Mouse (Mus musculus) embryo, embryonic 9.5 days (tissue): ENCODE measurements around the gene Pan2.
"Not testable (repeated sequence)": the region's sequence is repeated elsewhere in the genome, so short reads cannot be mapped to it uniquely, and the experiment has no call there.

Experiments
- DNase-seq: peaks from one replicate; pipeline ENCODE4 v3.0.0-alpha.2; 2017; ENCODE audit errors: extremely low spot score

Pan2 gene

DNA sequence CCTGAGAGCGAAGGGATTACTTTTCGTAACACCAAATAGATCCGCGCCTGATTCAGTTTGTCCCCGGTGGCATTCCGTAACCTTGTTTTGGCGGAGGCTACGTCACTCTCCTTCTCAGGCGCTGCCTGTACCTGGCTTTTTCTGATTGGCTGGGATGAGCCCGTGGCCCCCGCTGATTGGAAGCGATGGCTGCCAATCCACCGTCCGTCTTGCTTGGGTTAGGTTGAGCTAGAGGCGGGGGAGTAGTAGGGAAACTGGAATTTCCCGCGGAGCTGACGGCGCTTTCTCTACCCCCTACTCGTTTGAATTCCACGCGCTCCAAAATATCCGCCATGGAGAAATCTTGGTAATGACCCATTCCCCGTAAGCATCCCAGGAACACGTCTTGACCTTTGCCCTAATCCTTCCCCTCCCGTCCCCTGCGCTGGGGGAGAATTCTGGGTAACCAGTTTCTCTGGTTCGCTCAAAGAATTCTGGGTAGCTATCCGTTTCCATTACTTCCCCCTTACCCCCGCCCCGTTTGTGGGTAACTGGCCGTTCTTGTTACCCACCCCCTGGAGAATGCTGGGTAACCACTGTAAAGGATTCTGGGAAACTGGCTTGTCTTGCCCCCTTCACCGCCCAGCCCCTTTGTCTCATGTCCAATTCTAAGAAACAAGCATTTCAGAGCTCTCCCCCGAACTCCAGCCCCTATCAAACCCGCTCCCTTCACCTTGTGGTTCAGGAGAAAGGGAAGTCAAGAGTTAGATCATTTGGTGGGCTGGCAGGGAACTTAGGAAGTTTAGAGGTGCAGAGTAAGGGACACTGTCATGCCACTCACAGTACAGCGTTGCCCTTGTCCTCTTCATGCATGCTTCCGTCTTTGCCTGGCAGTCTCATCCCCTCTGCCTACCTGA, at the start of gene Pan2:
Pan2 (plus strand) TSS at position 210 of the 896 bp plus-strand sequence.
- DNase-seq = peak; percentile 100

- no peak for DNase-seq
Observed at GRCm38 (mm10) chr10:128253677-128254255, 49.4 kb upstream of the Pan2 start, which contains the start of gene Apon. Gene Apon (plus strand): TSS chr10:128254096.

GRCm38 (mm10) chr10:128255925-128256324, 47.2 kb upstream of the Pan2 start:
- no peak for DNase-seq

GRCm38 (mm10) chr10:128256328-128256727, 46.8 kb upstream of the Pan2 start:
- no peak for DNase-seq

GRCm38 (mm10) chr10:128258953-128259352, 44.2 kb upstream of the Pan2 start:
- DNase-seq = no peak

- no peak for DNase-seq
Observed at GRCm38 (mm10) chr10:128259946-128260345, 43.2 kb upstream of the Pan2 start.

DNA sequence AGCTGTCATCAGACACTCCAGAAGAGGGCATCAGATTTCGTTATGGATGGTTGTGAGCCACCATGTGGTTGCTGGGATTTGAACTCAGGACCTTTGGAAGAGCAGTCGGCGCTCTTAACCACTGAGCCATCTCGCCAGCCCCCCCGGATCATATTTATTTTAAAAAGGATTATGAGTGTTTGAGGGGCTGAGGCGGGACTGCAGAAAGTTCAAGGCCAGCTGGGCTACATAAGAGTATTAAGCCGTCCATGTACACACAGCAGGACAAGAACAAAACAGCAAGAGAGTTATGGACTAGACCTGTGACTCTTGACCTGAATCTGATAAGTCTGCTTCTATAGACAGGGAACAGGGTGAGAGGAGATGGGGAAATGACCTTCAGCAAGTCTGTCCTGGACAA, 42.8 kb upstream of the Pan2 start:
- not testable (repeated sequence) for DNase-seq

DNA sequence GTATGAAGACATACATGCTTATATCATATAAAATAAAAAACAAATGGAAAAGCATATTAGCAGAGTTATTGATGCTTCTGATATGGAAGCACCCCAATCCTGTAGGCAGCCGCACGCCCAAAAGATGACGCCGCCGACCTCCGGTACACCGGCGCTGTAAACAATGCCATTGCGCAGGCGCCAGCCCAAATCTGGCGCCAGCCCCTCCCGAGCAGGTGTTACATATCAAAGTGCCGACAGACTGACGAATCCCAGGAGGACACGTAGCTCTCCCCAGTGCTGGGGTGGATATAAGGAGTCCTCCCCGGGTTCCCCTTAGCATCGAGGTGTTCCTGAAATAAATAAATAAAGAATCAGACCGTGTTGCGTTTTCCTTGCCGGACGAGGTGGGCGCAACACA, 40.8 kb upstream of the Pan2 start:
- no peak for DNase-seq

DNA sequence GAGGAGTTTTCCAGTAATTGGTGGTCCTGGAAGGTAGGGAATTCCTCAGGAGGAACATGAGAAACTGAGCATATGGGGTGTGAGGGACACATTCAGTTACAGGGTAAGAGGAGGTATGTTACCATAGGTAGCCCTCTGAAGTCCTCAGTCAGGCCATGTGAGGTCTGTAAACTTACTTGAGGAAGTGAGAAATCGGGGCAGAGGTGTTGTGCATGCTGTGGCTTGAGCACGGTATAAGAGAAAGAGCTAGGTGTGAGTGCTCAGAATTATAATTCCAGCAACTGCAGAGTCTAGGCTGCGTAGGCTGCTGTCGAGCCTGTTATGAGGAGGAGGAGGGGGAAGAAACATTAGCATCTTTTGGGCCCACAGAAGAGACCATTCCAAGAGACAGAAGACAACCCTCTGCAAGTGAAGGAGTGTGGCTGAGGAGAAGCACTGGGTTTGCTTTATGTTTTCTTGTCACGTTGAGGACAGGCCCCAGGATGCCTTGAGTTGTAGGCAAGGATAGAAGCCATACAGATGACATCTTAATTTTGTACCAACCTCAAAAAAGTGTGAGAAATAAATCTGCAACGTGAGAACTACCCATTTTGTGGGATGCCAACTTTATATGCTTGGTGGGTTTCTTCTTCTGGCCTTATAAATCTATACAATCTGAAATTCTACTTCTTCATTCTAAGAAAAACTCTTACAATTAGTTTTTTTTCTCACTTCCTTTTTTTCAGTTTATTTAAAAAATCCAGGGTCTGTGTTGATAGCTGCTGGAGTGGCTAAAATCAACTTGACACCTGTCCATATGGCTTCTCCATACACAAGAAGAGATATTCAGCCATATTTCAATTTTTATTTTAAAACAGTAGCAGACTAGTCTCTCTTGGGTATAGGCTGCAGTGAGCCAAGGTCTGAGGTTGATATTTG, 39.5 kb upstream of the Pan2 start:
- DNase-seq = no peak

GRCm38 (mm10) chr10:128268371-128268770, 34.8 kb upstream of the Pan2 start, which contains the start of gene Apof:
Gene Apof (plus strand): TSS chr10:128268671.
- no peak for DNase-seq

DNA sequence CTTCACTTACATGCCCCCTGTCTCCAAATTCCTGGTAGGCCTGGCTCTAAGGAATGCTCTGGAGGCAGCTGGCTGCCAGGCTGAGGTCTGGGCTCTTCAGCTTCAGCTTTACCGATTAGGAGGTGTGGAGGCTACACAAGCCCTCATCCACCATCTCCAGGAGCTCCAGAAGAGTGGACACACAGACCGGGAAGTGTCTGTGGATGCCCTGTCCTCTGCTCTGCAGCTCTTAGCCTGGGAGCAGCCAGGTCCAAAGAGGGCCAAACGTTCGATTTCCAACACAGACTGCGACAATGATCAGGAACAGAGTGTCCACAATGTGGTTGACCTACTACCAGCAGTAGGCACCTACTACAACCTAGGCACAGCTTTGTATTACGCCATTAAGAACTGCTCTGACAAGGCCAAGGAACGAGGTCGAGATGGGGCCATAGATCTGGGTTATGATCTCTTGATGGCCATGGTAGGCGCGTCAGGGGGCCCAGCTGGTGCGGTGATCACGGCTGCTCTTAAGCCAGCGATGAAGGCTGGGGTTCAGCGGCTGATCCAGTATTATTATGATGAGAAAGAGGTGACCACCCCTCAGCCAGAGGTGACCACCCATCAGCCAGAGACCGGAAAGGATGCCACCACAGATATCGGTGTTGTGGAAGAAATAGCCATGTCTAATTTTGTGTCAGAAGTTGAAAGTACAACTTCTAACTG, 33.8 kb upstream of the Pan2 start:
- no peak for DNase-seq

DNA sequence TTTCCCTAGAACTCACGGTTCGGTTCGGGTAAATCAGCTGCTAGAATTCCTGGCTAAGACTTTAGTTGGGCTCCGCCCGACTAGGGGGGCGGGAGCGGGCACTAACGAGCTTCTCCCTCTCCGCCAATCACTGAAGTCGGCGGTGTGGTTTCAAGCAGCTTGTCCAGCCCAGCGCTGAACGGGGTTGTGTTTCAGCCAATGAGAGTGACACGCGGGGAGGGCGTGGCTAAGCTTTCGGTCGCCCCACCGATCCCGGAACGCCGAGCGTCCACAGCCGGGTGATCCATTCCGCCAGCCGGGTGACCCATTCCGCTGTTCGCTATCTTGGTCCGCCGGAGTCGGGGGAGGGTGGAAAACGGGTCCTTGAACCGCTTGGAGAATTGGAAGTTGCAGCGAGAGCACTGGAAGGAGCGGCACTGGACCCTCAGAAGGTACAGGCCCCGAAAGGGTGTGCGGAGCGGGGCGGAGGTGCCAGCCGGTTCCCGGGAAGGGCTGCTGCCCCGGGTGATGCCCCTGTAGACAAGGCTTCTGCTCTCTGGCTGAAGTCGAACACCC, 32.8 kb upstream of the Pan2 start, which contains the start of gene Stat2:
Stat2 (plus strand) TSS at position 273 of the 555 bp plus-strand sequence.
- DNase-seq = peak; percentile 93

GRCm38 (mm10) chr10:128270866-128271265, 32.3 kb upstream of the Pan2 start:
- no peak for DNase-seq

DNA sequence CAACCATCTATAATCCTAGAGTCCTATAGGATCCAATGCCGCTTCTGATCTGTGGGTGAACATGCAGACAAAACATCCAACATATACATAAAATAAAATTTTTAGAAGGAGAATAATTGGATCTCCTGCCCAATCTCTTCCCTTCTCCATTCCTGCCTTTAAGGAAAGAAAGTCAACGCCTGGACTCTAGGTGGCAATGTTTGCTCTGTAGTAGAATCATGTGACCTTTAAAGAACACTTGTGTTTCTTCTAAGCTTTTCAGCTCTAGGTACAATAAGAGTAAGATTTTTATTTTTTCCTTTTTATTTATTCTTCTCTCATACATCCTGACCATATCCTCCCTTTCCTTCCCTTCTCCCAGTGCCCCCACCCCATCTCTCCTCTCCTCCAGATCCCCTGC, 31.3 kb upstream of the Pan2 start:
- DNase-seq = no peak

DNA sequence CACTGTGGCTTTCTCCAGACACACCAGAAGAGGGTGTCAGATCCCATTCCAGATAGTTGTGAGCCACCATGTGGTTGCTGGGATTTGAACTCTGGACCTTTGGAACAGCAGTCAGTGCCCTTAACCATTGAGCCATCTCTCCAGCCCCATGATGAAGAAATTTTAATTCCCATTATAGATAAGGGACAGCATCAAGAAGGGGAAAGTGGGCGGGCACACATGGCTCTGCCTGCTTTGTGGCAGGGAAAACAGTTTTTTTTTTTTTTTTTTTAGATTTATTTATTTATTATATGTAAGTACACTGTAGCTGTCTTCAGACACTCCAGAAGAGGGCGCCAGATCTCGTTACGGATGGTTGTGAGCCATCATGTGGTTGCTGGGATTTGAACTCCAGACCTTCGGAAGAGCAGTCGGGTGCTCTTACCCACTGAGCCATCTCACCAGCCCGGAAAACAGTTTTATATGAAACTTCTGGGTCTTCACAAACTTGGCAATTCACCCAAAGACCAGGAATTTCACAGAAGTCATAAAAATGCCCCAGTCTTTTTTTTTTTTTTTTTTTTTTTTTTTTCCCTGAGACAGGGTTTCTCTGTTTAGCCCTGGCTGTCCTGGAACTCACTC, 30.2 kb upstream of the Pan2 start:
- not testable (repeated sequence) for DNase-seq

- DNase-seq = not testable (repeated sequence)
Observed at GRCm38 (mm10) chr10:128275374-128275773, 27.8 kb upstream of the Pan2 start.

DNA sequence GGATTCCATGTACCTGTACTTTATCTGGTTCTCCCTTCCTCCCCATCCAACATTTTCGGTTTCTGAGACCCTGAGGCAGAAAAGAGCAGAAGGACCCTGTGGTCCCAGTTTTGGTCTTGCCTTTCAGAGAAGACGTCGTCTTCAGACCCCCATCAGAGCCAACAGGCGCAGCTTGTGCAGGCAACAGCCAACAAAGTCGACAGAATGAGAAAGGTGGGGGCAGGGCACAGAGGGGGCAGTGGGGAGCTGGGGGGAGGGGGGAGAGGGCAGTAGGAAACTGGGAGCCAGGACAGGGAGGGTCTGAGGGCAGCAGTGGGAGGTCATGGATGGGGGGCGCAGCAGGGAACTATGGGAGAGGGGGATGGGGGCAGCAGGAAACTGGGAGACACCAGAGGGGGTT, 25.0 kb upstream of the Pan2 start:
- DNase-seq = no peak

GRCm38 (mm10) chr10:128280943-128281342, 22.2 kb upstream of the Pan2 start:
- DNase-seq = no peak

- DNase-seq = no peak
Observed at GRCm38 (mm10) chr10:128281682-128282081, 21.5 kb upstream of the Pan2 start.

GRCm38 (mm10) chr10:128282886-128283450, 20.2 kb upstream of the Pan2 start:
- no peak for DNase-seq
